Mouse (Mus musculus): Measurements from ENCODE around the gene Zp2.

DNA sequence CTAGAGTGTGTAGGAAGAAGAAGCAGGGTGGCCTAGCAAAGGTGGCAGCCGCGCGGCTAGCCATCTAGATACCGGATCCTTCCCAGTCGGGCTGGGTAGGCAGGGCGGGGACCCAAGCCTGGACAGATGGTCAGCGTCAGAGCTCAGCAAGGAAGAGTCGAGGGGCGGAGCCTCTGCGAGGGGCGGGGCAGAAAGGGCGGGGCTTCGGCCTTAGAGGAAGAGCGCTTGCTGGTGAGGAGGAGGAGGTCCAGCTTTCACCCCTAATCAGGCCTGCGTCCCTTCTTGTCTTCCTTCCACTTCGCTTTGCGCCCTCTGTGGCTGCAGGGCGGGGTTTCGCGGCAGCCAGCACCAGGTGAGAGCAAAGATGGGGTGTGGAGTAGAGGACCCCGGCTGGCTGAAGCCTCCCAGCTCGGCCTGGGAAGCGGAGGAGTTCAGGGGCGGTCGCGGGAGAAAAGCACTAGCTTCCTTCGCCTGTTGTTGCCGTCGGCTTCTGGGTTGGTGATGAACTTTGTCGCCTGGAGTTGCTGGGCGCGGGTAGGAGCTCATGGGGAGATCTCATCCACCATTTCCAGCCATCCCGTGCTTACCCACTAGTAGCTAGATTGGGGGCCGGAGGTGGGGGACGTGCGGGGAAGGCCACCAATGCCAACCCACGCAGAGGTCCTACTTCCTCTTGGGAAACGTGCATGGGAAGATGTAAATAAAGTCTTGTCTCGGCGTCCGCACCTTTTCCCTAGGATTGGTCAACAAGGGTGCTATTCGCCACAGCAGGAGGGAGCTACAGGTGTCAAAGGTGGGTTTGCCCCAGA, 42.7 kb downstream of the Zp2 start, which contains the start of gene Tmem159:
- TF ChIP-seq CTCF (IDR thresholded peaks at IDR 0.05; ENCODE audit: borderline replicate concordance, control insufficient read depth, extremely low read depth, insufficient read depth, low read length, poor library complexity) = no peak
- TF ChIP-seq POLR2A (IDR thresholded peaks at IDR 0.05; ENCODE audit: control insufficient read depth, extremely low read depth, insufficient read depth, low read length, poor library complexity) = no peak

Measured in thymus, adult 2 months (tissue).